In genomic region chr4:40238483-40239408, GRCm38 (mm10) we compare ENCODE assay signal across 1 mouse cellular context.
TF ChIP-seq lines count a peak whose summit lies in the region.

No protein-coding gene starts in this region.

TF ChIP-seq in MEL, 35 proteins besides CTCF, POLR2A, EP300 and RAD21:
- TF ChIP-seq MXI1 (IDR thresholded peaks at IDR 0.05; ENCODE audit: low read depth, low read length) (peak; percentile 90), SIN3A (IDR thresholded peaks at IDR 0.05; ENCODE audit: low read length) (peak; percentile 56; the same call in 1 of the 2 replicates), ZC3H11A (IDR thresholded peaks at IDR 0.05; ENCODE audit: low read depth, low read length) (no peak), MAZ (IDR thresholded peaks at IDR 0.05; ENCODE audit: low read depth, low read length) (peak; percentile 45; the same call in 1 of the 2 replicates), TAL1 (IDR thresholded peaks at IDR 0.05; ENCODE audit: low read length) (no peak), TBP (IDR thresholded peaks at IDR 0.05; ENCODE audit: low read depth, low read length) (0 out of 2 replicates have a peak, but pooled peaks have one; percentile 20), USF2 (IDR thresholded peaks at IDR 0.05; ENCODE audit: borderline replicate concordance in 1 of 2, insufficient read depth in 1 of 2, low read depth in 1 of 2, low read length in 2 of 2) (no peak), MEF2A (IDR thresholded peaks at IDR 0.05; ENCODE audit: extremely low read depth, insufficient replicate concordance, low read depth, low read length, poor library complexity, severe bottlenecking) (no peak), TCF12 (IDR thresholded peaks at IDR 0.05; ENCODE audit: low read depth, low read length) (no peak)
